Mouse (Mus musculus): ENCODE measurements around the gene Gnptg. TPM values are rescaled to one million over a fixed set of nuclear protein-coding genes. Genes with fewer than 3 reads are reported as not detected.

Gene Gnptg
- total and polyA plus RNA-seq, 2 experiments, result 32.1 to 37.4 TPM

DNA sequence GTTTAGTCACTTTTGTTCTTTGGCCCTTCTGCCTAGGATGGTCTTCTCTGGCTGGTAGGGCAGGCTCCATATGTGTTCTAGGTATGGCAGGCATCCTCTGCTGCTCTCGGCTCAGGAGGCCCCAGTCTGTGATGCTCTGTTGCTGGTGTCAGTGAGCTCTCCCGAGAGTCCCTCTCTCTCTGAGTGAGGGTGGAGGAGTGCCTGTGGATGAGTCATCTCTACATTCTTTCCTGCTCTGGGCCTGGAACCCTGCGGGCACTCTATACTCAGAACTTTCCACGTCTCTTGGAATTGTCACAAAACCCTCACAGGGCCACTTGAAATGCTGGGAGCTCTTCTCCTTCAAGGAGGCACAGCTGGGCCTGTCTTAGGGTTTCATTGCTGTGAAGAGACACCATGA, 28.2 kb downstream of the Gnptg start:
- H3K27me3 ChIP-seq (ENCODE audit: control insufficient read depth, insufficient read depth, low read length), result no peaks in the 10 kb centered on the region
- H3K4me1 ChIP-seq (ENCODE audit: control insufficient read depth, insufficient read depth, low read length), result no peaks in the 10 kb centered on the region
- no peak for DNase-seq (ENCODE audit: extremely low read depth, low read depth, low spot score)
- TF ChIP-seq POLR2A (IDR thresholded peaks at IDR 0.05; ENCODE audit: extremely low read depth, insufficient read depth, low read length) (no peak), CTCF (IDR thresholded peaks at IDR 0.05; ENCODE audit: low read depth, low read length) (no peak)
- no peaks in the 10 kb centered on the region for H3K79me2 ChIP-seq (ENCODE audit: control insufficient read depth, insufficient read depth, low read length)
- H3K36me3 ChIP-seq (ENCODE audit: control insufficient read depth, insufficient read depth, low read length), result peaks cover 20% of the 10 kb centered on the region
- H3K9ac ChIP-seq (ENCODE audit: low read depth, low read length), result no peak overlapping the region
- no peak overlapping the region for H3K4me3 ChIP-seq (ENCODE audit: insufficient read depth, low read depth, low read length)
- no peak overlapping the region for H3K27ac ChIP-seq (replicated peaks; ENCODE audit: insufficient read depth, low read depth, low read length)
- WGBS, result 89% methylated on average over 4 of the region's 4 CpGs

DNA sequence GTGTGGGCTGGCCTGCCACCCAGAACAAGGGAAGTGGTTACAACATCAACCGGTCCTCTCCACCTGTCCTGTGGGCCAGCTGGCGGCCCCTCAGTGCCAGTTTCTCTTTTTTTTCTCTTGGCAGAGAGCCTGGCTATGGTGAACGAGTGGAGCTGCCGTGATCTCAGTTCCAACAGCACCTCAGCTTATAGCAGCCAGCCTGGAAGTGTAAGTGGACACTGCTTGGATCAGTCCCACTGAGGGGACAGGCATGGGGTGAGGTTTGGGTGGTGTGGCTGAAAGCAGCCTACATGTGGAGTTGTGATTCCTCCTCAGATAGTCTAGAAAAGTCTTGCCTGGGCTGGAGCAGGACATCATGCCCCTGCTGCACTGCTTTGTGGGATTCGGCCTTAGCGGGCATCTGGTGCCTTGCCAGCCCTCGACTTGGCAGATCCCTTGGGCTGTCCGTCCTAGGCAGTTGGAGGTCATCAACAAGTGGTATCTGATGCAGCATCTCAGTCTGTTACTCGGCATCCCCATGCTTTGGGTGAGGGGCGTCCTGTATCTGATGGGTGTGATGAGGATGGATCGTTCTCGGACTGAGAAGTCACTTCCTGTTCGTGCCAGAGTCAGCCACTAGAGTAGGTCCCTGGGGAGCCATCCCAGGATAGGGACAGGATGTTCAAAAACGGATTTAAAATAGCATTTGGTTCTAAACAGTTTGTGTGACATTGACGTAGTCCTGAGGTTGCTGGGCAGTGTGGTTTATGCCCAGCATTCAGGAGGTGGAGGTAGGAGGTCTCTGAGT, 29.1 kb downstream of the Gnptg start:
- H3K4me1 ChIP-seq (ENCODE audit: control insufficient read depth, insufficient read depth, low read length), result no peaks in the 10 kb centered on the region
- H3K27ac ChIP-seq (replicated peaks; ENCODE audit: insufficient read depth, low read depth, low read length), result no peak overlapping the region
- 77% methylated on average over 15 of the region's 15 CpGs for WGBS
- H3K79me2 ChIP-seq (ENCODE audit: control insufficient read depth, insufficient read depth, low read length), result no peaks in the 10 kb centered on the region
- no peaks in the 10 kb centered on the region for H3K27me3 ChIP-seq (ENCODE audit: control insufficient read depth, insufficient read depth, low read length)
- peaks cover 21% of the 10 kb centered on the region for H3K36me3 ChIP-seq (ENCODE audit: control insufficient read depth, insufficient read depth, low read length)
- no peak overlapping the region for H3K4me3 ChIP-seq (ENCODE audit: insufficient read depth, low read depth, low read length)
- DNase-seq (ENCODE audit: extremely low read depth, low read depth, low spot score), result no peak
- no peak for TF ChIP-seq CTCF (IDR thresholded peaks at IDR 0.05; ENCODE audit: low read depth, low read length)
- no peak for TF ChIP-seq POLR2A (IDR thresholded peaks at IDR 0.05; ENCODE audit: extremely low read depth, insufficient read depth, low read length)
- H3K9ac ChIP-seq (ENCODE audit: low read depth, low read length), result no peak overlapping the region

DNA sequence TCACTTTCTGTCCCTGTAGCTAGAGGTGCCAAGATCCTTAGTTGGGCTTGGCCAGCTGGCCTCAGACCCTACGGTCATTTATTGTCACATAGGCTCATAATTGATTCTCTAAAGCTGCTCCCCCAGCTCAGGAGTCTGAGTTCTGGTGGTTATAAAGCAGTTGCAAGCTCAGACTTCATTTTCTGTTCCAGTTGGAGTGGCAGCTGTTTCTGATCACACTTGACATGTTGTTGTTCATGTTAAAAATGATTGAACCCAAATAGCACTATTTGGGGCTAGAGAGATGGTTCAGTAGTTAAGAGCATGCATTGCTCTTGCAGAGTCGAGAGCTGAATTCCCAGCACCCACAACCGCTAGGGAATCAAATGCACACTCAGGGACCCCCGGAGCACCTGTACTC, 29.9 kb downstream of the Gnptg start:
- Histone ChIP-seq H3K27me3 (ENCODE audit: control insufficient read depth, insufficient read depth, low read length) (no peaks in the 10 kb centered on the region), H3K9ac (ENCODE audit: low read depth, low read length) (no peak overlapping the region), H3K4me1 (ENCODE audit: control insufficient read depth, insufficient read depth, low read length) (no peaks in the 10 kb centered on the region), H3K36me3 (ENCODE audit: control insufficient read depth, insufficient read depth, low read length) (peaks cover 25% of the 10 kb centered on the region), H3K4me3 (ENCODE audit: insufficient read depth, low read depth, low read length) (no peak overlapping the region), H3K79me2 (ENCODE audit: control insufficient read depth, insufficient read depth, low read length) (no peaks in the 10 kb centered on the region), H3K27ac (replicated peaks; ENCODE audit: insufficient read depth, low read depth, low read length) (no peak overlapping the region)
- 96% methylated on average over 4 of the region's 4 CpGs for WGBS
- no peak for DNase-seq (ENCODE audit: extremely low read depth, low read depth, low spot score)
- TF ChIP-seq POLR2A (IDR thresholded peaks at IDR 0.05; ENCODE audit: extremely low read depth, insufficient read depth, low read length), result no peak
- no peak for TF ChIP-seq CTCF (IDR thresholded peaks at IDR 0.05; ENCODE audit: low read depth, low read length)

DNA sequence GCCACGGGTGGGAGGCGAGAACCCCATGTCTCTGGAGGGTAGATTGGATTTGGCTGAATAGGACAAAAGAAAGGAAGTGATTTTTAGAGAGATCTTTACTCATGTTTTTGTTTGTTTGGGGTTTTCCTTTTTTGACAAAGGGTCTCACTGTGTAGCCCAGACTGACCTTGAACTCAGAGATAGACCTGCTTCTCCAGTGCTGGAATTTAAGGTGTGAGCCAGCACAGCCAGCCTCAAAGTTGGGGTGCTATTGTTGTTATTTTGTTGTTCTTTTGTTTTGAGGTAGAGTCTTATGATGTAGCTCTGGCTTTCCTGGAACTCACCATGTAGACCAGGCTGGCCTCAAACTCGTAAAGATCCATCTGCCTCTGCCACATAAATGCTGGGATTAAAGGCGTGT, 37.5 kb downstream of the Gnptg start:
- Histone ChIP-seq H3K27me3 (ENCODE audit: control insufficient read depth, insufficient read depth, low read length) (no peaks in the 10 kb centered on the region), H3K4me3 (ENCODE audit: insufficient read depth, low read depth, low read length) (no peak overlapping the region), H3K9ac (ENCODE audit: low read depth, low read length) (no peak overlapping the region), H3K4me1 (ENCODE audit: control insufficient read depth, insufficient read depth, low read length) (no peaks in the 10 kb centered on the region), H3K27ac (replicated peaks; ENCODE audit: insufficient read depth, low read depth, low read length) (no peak overlapping the region), H3K79me2 (ENCODE audit: control insufficient read depth, insufficient read depth, low read length) (peaks cover 5% of the 10 kb centered on the region; the same call in 1 of the 2 replicates), H3K36me3 (ENCODE audit: control insufficient read depth, insufficient read depth, low read length) (peaks cover 20% of the 10 kb centered on the region; the same call in 1 of the 2 replicates)
- TF ChIP-seq CTCF (IDR thresholded peaks at IDR 0.05; ENCODE audit: low read depth, low read length) (no peak), POLR2A (IDR thresholded peaks at IDR 0.05; ENCODE audit: extremely low read depth, insufficient read depth, low read length) (no peak)
- WGBS, result 93% methylated on average over 4 of the region's 4 CpGs
- DNase-seq (ENCODE audit: extremely low read depth, low read depth, low spot score), result no peak

DNA sequence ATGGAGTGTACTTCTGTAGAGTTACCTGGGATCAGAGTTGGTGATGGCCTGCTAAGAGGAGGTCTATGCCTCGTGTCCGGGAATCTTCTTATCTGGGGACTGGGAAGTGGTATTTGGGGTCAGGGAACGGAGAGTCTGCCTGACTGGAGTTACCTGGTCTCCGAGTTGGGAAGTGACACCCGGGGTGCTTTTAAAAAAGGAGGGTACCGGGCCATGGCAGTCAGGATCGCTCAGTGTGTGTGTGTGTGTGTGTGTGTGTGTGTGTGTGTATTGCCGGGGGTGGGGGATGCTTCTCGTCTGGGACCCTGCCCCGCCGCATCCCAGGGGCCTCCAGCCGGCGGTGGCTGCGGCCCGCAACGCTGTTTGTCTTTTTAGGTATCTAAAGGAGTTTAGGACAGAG, 50.8 kb downstream of the Gnptg start:
- Histone ChIP-seq H3K4me1 (ENCODE audit: control insufficient read depth, insufficient read depth, low read length) (peaks cover 11% of the 10 kb centered on the region), H3K4me3 (ENCODE audit: insufficient read depth, low read depth, low read length) (peak overlapping the region; percentile 81), H3K9ac (ENCODE audit: low read depth, low read length) (peak overlapping the region; percentile 96), H3K27ac (replicated peaks; ENCODE audit: insufficient read depth, low read depth, low read length) (peak overlapping the region; percentile 63), H3K27me3 (ENCODE audit: control insufficient read depth, insufficient read depth, low read length) (no peaks in the 10 kb centered on the region), H3K36me3 (ENCODE audit: control insufficient read depth, insufficient read depth, low read length) (peaks cover 2% of the 10 kb centered on the region; the same call in 1 of the 2 replicates), H3K79me2 (ENCODE audit: control insufficient read depth, insufficient read depth, low read length) (peaks cover 43% of the 10 kb centered on the region)
- DNase-seq (ENCODE audit: extremely low read depth, low read depth, low spot score), result peak; percentile 29
- 4% methylated on average over 16 of the region's 16 CpGs for WGBS
- TF ChIP-seq CTCF (IDR thresholded peaks at IDR 0.05; ENCODE audit: low read depth, low read length) (no peak), POLR2A (IDR thresholded peaks at IDR 0.05; ENCODE audit: extremely low read depth, insufficient read depth, low read length) (no peak)

Measured in liver, adult 2 months (tissue).